Mouse (Mus musculus) skeletal muscle tissue, adult 2 months (tissue): ENCODE measurements at regions not wholly inside any gene's neighbourhood (a gene's known extent, or its start where the extent isn't known, plus 50 kb on each side); places are given as distances from the start of the nearest gene placed in this dataset.

Experiments
- DNase-seq: peaks from one replicate; pipeline ENCODE4 v3.0.0-alpha.2; 2012; ENCODE audit warnings: low read depth, low spot score

DNA sequence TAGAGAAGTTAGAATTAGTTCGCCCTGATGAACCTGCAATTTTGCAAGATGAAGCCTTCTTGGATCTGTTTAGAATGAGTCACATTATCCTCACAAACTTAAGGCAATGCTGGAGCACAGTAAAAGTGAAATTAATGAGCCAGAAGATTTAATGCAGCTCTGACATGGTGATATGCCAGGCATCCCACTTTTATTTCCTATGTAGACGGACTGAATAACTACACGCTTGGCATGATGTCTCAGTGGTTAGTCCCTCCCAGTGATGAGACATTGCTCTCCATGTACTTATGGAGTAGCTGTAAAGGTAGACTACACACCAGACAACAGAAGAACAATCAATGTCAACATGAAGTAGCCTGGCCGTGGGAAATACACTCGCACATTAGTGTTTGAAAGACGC is 161.5 kb upstream of the Gm5148 start:
- DNase-seq: no peak

DNA sequence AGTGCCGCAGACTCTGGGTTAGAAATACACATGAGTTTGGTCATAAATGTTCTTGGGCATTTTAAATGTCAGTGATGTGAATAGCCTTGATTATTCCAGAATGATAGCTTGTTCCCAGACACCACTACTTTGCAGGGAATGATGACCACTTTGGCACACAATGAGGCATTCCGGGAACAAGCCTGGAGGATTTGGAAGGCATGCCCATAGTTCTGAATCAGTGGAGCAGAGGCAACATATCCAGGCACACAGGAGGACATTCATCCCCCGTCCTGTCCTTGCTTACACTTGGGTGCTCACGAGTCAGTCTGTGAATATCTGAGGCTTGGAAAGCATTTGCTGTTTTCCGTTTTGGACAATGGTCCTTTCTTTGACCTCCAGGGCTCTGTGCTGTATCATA is 158.1 kb upstream of the Gm5148 start:
- DNase-seq: peak; percentile 72

DNA sequence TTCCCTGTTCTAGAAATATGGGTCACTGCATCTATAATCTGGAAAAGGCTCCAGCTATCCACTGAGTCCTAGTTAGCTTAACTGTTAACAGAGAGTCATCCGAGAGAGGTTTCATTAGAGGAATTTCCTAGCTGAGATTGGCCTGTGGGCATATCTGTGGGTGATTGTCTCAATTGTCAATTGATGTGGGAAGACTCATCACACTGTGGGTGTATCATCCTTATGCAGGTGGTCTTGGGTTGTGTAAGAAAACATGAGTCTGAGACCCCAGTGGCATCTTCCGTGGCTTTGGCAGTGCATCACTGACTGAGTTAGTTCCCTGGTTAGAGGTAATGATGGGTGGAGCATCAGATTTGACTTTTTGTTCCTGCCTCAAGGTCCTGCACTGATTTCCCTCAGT is 156.7 kb upstream of the Gm5148 start:
- DNase-seq: no peak

DNA sequence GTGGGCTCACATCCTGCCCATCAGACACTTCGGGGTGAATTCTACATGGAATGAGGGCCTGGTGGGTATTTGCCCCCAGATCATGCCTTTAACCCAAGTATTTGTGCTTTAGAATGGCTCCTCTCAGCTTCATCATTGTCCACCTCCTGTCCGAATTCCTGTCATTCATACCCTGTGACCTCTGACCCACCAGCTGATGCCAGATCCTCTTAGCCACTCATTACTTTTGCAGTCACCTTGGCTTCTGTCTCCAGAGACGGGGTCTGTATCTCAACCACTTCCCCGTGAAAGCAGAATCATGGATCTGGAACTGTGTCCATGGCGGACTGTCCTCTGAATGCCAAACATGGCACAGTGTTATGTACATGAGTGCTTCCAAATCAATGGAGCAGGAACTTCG is 154.8 kb upstream of the Gm5148 start:
- DNase-seq: no peak

DNA sequence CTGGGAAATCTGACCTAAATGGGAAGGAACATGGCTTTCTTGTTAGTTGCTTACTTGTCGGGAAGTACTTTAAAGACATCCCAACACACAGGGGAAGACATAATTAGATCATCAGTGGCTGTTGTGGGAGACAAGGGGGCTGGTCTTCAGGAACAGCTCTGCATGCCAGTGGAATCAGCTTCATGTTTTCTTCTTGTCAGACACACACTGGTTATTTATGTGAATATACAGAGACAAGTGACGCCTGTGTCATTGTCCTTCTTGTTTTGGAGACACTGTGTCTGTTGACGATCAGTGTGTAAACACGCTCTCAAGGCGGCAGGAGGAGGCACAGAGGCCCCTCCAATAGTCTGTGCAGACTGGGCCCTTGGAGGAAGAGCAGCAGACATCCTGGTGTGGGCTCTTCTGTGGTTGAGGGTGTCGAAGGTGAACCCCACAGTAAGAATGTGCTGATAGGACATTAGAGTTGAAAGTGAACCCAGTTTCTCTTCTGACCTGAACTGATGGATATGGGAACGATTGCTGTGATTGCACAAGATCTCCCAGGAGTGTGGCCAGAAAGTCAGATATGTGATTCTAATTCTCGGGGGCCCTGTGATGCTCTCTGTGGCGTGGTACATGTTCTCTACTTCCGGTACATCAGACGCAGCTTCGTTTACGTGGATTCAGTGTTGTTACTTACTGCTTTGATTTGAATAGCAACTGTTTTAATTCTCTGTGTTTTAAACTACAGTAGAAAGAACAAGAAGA is 151.9 kb upstream of the Gm5148 start:
- DNase-seq: peak; percentile 42

DNA sequence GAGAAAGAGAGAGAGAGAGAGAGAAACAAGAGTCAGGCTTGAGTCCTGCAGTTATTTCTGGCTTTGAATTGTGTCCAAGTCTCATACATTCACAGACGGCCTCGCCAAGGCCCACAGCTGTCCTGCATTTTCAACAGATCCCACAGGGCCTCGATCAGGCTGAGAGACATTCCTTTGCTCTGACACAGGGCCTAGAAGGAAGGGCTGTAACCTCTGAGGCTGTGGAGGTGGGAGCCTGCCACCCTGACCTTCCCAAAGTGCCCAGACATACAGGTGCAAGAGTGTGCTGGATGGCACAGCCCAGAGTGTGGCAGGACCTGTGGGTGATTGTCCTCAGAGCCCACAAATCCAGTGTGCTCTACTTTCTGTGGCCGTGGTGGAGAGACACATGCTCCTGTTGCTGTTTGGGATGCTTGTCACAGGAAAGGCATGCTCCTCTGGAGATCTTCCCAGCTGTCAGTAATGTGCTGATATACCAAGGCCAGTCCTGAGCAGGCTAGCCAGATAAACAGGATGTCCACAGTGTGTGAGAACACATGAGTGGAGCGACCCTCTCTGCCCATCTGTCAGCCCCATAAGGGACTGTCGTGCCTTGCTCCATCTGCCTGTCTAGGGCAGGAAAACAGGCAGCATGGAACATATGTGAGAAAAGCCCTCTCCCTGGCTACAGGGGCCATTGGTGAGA is 151.2 kb upstream of the Gm5148 start:
- peak; percentile 93 for DNase-seq

DNA sequence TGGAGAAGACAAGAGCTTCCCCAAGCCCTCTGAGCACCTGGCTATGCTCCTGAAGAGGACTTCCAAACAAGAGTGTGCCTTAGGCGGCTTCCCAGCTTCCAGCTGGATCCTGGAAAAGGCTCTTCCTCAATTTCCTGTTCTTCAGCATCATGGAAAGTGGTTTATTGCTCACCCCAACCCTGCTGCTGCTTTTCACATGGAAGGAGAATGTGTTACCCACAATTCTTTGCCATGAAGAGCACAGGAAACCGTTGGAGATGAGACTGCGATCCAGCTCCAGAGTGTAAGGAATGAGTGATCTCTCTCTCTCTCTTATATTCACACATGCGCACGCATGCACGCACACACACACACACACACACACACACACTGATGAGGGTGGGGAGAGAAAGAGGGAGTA is 150.6 kb upstream of the Gm5148 start:
- peak; percentile 73 for DNase-seq

DNA sequence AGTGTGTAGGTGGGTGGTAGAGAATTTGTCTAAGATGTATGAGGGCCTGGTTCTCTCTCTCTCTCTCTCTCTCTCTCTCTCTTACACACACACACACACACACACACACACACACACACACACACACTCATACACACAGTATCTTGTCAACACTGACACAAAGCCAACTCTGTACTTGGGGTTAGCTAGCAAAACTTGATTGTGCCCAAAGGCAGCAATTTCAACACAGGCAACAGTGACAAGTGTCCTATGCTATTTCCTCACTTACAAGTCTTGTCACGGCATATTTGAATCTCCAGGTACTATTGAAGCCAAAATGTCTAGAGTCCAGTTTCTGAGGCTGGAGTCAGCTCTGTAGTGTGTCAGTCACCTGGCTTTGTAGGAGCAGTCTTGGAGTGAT is 150.1 kb upstream of the Gm5148 start:
- no peak for DNase-seq

DNA sequence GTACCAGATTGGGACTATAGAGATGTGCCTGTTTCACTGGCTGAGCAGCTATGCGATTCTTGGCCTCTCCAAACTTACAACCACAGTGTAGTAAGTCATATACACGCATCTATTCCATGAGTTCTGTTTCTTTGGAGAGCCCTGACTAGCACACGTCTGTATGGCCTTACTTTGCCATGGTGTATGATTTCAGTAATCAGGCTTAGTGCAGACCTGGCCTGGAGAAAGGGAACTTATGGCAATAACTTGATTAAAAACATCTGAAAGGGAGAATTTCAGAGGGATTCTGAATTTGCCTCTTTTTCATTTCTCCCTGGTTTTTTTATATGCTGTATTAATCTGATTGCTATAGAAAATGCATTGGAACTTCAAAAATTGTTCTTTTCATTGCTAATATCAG is 148.0 kb upstream of the Gm5148 start:
- DNase-seq: no peak

DNA sequence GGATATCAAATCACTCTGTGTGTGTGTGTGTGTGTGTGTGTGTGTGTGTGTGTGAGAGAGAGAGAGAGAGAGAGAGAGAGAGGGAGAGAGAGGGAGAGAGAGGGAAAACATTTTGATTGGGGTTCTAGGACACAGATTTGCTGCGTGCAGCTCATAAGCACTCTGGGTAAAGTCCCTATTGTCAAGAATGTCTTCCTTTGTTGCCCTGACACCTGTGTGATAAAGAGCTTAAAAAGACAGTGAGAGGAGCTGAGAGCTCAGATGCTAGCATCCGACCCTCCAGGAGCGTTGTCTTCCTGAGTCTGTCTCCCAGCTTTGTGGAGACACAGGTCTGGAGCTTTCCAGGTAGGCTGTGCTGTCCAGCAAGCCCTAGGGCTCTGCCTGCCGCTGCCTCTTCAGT is 146.8 kb upstream of the Gm5148 start:
- no peak for DNase-seq

DNA sequence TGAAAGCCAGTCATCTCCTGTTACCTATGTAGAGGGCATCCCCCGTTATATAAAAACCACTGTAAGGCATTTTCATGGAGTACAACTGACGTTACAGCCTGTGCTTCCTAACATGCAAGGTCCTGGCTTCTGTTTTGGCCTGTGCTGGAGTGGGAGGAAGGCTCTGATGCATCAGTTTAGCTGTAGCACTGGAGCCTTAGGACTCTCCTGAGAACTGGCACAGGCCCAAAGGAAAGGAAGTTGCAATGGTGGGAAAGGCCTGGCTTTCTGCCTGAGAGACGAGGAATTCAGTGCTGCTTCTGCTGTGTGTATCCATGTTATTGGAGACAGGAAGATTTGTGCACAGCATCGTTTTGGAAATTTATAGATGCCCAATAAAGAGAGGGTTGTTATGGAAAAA is 144.2 kb upstream of the Gm5148 start:
- DNase-seq: no peak

DNA sequence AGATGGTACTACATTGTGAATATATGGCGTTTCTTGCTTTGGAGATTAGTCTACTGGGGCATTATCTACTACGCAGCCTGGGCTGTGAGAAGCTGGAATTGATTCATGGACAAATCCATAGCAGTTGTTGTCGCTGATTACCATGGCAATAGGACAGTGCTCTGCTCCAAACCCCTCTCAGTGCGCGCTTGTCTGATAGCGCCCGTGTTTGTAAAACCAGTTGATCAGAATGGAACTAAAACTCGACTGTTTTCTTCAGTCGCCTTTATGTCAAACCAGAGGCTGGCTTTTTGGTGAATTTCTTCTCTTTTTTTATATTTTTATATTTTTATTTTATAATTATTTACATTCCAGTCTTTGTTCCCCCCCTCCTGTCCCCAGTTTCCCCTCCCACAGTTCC is 138.5 kb upstream of the Gm5148 start:
- no peak for DNase-seq

DNA sequence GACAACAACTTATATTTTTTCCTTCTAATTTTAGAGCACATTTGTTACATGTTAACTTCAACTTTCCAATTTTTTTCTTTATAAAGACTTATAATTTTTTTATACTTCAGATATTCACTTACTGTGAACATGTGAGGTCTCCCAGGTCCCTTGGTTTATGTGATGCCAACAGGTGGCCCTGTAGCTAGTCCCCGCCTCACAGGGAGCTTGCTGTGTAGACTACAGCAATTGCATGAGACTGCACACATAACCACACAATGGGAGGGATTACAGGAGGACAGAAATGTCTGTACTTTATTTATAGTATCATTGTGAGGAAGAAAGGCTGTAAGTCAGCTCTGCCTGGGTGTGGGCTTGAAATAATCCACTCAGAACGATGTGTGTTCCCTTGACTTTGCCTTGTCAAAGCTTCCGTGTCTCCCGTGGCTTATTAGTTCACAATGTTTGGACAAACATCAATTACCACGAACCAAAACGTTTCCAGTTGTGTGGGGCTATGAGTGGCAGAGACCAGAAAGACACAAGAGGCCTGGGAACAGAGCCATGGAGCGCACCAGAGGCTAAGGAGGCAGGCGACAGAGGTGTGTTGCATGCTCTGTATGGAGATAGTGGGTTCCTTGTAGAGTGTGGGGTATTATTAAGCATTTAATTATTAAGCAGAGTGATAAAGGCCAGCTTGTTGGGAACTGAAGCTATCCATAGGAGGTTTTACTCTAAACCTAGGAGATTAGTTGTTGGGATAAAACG is 136.6 kb upstream of the Gm5148 start:
- no peak for DNase-seq

DNA sequence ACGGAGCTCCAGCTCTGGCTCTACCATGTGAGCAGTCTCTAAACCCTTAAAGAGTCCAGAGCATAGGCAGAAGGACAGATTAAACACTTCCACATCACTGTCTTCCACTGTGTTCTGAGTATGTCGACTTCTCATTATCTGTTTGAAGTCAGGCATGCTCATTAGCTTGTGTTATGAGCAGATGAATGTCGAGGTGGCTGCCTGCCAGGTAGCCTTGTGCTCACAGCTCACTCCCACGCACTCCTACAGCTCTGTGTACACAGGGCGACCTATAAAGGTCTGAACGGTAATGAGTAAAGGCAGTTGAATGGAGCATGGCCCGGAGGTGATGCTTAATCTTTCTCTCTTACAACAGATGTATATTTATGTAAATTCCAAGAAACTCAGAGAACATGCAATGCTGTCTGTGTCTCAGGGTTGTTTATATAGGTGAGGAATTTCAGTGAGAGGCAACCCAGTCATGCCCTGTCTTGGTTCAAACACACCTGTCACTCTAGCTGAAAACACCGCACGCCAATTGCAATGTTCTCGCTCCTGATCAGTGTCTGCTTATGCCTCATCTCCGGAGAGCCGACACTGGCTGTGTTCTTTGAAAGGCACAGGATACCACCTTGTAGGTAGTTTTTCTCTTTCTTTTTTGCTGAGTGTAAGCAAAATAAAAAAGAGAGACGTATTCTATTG is 135.9 kb upstream of the Gm5148 start:
- DNase-seq: no peak

DNA sequence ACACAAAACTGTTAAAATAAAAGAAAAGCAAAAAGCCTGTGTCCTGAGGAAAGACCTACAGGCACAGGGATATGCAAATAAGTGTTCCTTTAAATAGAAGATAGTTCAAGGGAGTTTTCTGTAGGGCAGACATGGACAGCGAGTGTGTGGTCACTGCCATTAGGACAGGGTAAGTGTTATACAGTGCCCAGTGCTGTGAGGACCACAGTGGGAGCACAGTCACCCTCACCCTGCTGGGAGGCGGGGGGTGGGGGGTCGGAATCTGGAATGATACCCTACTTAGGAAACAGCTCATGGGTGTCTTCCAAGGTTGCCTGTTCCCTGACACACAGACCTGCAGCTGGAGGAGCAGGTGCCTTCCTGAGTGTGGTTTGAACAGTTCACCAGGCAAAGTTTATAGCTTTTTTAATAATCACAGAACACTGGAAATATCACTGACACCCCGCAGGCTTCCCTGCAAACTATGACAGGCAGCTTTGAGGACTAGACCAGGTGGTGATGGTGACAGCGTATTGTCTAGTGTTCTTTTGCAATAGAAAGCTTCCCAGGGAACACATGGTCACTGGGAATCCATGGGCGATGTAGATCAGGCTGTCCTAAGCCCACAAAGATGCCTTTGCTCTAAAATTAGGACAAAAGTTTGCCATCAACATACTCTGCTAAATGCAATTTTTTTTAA is 134.5 kb upstream of the Gm5148 start:
- DNase-seq: no peak

DNA sequence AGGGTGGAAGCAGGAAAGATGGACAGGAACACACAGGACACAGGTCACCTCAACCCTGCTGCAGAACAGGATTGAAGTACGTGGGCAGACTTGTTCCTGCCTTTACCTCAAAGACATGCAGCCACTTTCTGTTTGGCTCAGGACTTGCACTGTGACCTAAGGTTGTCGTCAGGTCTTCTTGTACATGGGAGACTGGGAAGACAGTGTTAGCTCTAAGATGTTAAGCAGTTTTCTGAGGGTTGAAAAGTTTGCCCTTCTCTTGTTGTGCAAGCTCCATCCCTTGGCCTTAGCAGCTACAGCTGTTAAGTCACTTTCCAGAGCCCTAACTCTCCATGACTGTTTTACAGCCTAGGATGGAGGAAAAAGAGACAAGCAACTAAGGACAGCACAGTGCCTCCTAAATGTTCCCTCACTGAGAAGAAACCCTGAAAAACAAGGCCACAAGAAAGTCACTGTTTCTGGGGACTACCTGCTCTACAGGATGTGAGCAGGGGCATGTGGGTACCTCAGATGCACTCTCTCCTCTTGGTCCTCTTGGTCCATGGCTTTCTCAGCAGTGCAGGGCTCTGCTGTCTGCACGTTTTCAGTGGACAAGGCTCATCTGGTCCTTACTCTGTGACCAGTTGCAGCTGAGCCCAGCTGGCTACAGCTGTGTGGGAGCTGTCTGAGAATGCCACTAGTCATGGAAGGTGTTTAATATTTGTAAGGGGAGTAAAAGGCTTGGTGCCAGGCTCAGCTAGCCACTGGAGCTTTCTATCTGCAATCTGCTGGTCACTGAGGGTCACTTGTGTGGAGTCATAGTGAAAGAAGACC is 122.1 kb upstream of the Gm5148 start:
- no peak for DNase-seq

DNA sequence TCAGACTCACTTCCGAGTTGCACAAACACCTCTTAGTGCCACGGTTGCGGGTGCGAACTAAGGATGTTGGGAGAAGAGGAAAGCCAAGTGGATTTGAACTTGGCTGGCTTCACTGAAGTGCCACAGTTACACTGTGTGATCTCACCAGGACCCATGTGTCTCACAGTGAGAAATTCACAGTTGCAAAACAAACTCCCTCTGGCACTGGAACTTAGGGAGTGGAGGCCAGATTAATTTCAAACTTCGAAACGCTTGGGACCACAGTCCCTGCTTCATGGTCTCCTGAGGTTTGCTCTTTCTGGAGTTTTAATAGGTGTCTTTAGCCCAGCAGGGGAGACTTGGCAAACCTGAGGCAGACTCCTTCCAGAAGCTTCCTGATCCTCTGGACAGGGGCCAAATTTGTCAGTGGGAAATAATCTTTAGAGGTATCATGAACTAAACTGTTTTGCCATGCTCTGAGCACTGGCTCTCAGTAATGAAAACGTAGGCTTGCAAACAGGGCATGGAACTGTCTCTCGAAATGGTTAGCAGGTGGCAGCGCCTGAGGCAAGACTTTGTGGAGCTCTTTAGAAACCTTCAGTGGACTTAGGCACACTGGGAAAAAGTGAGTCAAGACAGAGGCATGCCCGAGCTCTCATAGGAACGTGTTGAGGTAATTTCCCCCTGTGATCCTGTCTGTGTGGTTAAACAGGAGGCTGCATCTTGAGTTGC is 121.2 kb upstream of the Gm5148 start:
- DNase-seq: peak; percentile 88

DNA sequence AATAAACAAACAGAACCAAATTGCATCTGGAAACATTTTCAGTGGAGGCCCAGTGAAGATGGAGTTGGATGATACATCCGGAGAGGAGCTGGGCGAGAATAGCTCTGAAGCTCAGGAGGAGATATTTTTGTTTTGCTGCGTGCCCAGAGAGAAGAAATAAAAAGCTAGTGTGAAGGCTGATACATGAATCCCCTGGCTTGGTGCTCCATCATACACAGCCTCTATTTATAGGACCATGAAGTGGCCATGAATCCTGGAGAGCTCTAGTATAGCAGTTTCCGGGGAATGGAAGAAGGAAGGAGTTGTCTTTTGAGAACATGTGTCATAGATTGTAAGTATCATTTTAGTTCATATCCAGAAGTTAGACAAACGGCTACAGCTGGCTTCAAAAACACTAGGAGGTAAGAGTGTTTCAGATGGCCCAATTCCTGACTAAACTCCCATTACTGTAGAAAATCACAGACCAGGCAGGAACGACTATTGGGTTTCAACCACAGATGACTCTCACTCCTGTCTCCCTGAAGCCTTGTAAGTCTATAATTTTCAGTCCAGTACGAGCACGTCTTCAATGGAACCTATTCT is 120.5 kb upstream of the Gm5148 start:
- peak; percentile 87 for DNase-seq

DNA sequence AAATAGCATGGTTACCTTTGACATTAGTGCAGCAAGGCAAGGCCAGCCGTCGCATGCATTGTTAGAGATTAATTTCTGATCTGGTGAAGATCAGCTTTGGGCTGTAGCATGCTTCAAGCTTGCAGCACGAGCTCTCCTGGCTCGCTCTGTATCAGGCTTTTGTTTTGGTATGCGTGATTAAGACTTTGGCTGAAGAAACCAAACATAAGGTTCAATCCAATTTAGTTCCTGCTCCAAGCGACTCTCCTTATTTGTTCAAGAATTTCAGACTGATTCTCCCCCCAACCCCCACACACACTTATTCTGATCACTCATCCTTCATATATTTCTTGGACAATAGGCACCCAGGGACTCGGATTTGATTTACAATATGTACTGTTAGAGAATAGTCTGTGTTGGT is 118.0 kb upstream of the Gm5148 start:
- DNase-seq: no peak

DNA sequence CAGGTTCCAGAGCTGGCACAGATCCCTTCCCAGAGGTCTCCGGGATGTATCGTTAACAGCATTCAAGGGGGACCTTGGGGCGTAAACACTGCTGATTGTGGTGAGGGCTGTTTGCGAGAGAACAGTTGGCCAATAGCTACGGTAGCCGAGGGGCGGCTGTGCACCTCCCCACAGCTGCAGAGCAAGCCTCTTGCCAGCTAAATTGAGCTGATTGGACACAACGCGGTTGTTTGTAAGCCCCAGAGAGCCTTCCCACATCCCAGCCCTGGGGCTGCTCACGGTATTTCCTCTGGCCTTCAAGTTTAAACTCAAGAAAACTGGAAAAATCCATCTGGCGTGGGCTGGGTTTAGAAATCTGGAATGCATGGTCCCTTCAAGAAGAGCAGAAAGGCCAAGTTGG is 114.6 kb upstream of the Gm5148 start:
- DNase-seq: peak; percentile 89
